Mouse (Mus musculus) neural tube, embryonic 14.5 days (tissue): ENCODE data around the gene Krt73. TPM values are rescaled to one million over a fixed set of nuclear protein-coding genes. Genes with fewer than 3 reads are reported as not detected.

Source experiments
- ATAC-seq: fragments of 200-750 bp; cut with Nextera tagmentation; 2 replicates; pipeline ENCODE4 v1.8.0; 2017; ENCODE audit warnings: low read depth, mild to moderate bottlenecking, moderate TSS enrichment, moderate library complexity
- H3K27ac ChIP-seq: fragments of 300-500 bp; sonication (generic); 2 replicates; pipeline ENCODE4 v1.5.1; 2014; ENCODE audit warnings: low read depth, mild to moderate bottlenecking, control low read depth, low read length, moderate library complexity, mixed read lengths
- H3K27me3 ChIP-seq: fragments of 300-500 bp; sonication (generic); 2 replicates; pipeline ENCODE4 v1.6.1; 2014; ENCODE audit warnings: low read length; ENCODE audit not compliant: control insufficient read depth, insufficient read depth
- H3K36me3 ChIP-seq: fragments of 300-500 bp; sonication (generic); 2 replicates; pipeline ENCODE4 v1.6.1; 2014; ENCODE audit warnings: low read length, mixed read lengths; ENCODE audit not compliant: control insufficient read depth, insufficient read depth
- H3K4me1 ChIP-seq: fragments of 300-500 bp; sonication (generic); 2 replicates; pipeline ENCODE4 v1.6.1; 2014; ENCODE audit warnings: low read length; ENCODE audit not compliant: control insufficient read depth, insufficient read depth
- H3K4me2 ChIP-seq: fragments of 300-500 bp; sonication (generic); 2 replicates; pipeline ENCODE4 v1.6.1; 2014; ENCODE audit warnings: mild to moderate bottlenecking, low read depth, low read length, control low read depth
- H3K4me3 ChIP-seq: fragments of 300-500 bp; sonication (generic); 2 replicates; pipeline ENCODE4 v1.5.1; 2014; ENCODE audit warnings: low read depth, low read length, control low read depth, mixed read lengths
- H3K9ac ChIP-seq: fragments of 300-500 bp; sonication (generic); replicated peaks from 2 replicates; pipeline ENCODE4 v1.6.1; 2014; ENCODE audit warnings: low read depth, mild to moderate bottlenecking, control low read depth, low read length, mixed read lengths
- H3K9me3 ChIP-seq: fragments of 300-500 bp; sonication (generic); 2 replicates; pipeline ENCODE4 v1.6.1; 2016; ENCODE audit warnings: low read length; ENCODE audit not compliant: control insufficient read depth
- WGBS: fragments of 180-500 bp; shearing (Covaris S2); extraction: QIAGEN DNeasy Blood & Tissue Kit; methylation state at CpG from one replicate; pipeline ENCODE4 v1.1.7; 2014; 5-methylcytosine and 5-hydroxymethylcytosine counted together
- polyA plus RNA-seq: library from polyadenylated mRNA; unstranded; fragments of >200 nt; fragmentation: Nextera tagmentation; extraction: Ambion mirVana; gene quantifications from 2 replicates; pipeline ENCODE4 v1.2.1, GENCODE M21; 2014

Krt73 gene
- polyA plus RNA-seq, 1 experiment from 2014 or later: 0.36 TPM

DNA sequence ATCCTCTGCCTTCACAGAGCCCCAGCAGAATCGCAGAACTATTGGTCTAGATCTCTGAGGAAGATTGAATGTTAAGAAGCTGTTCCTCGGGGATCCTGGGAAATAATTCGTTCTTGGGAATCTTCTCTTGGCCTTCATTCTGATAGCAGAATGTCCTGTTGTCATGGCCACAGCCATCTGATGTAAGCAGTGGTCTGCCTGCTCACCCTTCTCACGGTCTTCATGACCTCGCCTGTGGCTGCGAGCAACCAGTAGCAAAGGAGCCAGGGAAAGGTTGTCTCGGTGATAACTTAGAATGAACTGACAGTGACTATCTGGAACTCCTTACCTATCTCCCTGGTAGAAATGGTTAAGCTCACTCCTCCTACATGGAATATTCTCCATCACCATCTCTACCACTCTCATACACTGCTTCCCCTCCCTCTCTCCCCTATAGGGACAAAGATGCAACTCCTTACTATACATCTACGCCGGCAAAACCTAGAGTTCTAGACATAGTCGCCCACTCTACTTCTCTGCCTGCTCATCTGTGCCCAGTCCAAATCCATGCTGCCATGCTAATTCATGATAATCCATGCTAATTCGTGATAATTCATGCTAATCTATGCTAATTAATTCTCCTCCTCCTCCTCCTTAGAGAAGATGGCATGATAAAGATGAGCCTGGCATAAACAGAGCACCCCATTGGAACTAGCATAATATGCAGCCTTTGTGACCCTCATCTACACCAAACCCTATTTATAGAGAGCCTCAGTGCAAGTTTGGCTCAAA lies 1.1 kb upstream of the Krt73 start:
- no peaks in the 10 kb centered on the region for H3K27me3 ChIP-seq
- H3K9me3 ChIP-seq: no peaks in the 10 kb centered on the region
- 65% methylated on average over 11 of the region's 11 CpGs for WGBS
- ATAC-seq: no peak
- no peak overlapping the region for H3K4me2 ChIP-seq
- no peak overlapping the region for H3K4me3 ChIP-seq
- H3K4me1 ChIP-seq: peaks cover 6% of the 10 kb centered on the region; the same call in 1 of the 2 replicates
- H3K36me3 ChIP-seq: no peaks in the 10 kb centered on the region
- no peak overlapping the region for H3K9ac ChIP-seq
- H3K27ac ChIP-seq: no peak overlapping the region

- no peak overlapping the region for H3K4me3 ChIP-seq
- H3K27ac ChIP-seq: no peak overlapping the region
- H3K4me1 ChIP-seq: no peaks in the 10 kb centered on the region
- H3K4me2 ChIP-seq: no peak overlapping the region
- H3K9ac ChIP-seq: no peak overlapping the region
- no peaks in the 10 kb centered on the region for H3K9me3 ChIP-seq
- no peaks in the 10 kb centered on the region for H3K36me3 ChIP-seq
- no peak for ATAC-seq
- WGBS: 31% methylated on average over 3 of the region's 3 CpGs
- H3K27me3 ChIP-seq: no peaks in the 10 kb centered on the region
These were observed 11.3 kb downstream of the Krt73 start for GRCm38 (mm10) chr15:101790867-101791266.

DNA sequence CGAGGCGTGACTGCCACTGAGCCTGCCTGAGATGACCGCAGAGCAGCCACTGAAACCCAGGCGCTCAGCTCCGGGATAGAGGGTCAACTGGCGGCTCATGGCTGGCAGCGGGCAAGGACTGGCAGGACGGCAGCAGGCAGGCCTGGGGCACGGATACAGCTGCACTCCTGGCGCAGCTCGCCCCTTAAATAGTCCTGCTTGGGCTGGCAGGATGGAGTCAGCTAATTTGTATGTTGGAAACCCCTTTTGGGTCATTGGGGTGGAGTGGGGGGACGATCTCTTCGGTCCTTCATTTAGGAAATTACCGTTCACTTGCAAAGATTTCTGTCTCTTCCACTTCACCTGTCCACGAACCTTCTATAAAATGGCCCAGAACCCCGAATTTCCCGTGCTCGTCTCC lies 15.8 kb downstream of the Krt73 start, which contains the start of gene Krt72:
Gene Krt72 (minus strand): TSS at position 101 of the 400 bp plus-strand sequence.
- Histone ChIP-seq H3K9me3 (no peaks in the 10 kb centered on the region), H3K4me1 (no peaks in the 10 kb centered on the region), H3K4me3 (no peak within 1 kb of the TSS), H3K9ac (no peak within 1 kb of the TSS), H3K27me3 (no peaks in the 10 kb centered on the region), H3K27ac (no peak within 1 kb of the TSS), H3K4me2 (no peak within 1 kb of the TSS), H3K36me3 (no peaks in the 10 kb centered on the region)
- 89% methylated on average over 18 of the region's 18 CpGs for WGBS
- ATAC-seq: no peak

DNA sequence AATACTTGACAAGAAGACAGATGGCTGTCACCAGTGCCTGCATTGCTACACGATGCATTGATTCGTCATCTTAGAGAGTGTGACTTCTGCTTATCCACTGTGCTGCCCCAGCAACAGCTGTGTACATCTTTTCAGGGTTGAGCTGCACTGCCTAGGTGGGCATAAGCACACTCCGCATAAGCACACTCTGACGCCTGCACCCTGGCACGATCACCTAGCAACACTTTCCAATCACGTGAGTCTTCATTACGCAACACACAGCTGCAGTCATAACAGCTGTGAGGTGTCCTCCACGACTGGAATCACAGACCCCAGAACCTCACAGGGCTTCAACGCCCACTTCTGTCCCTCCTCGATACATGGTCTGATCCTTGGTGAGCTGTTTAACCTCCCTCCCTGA lies 28.7 kb downstream of the Krt73 start:
- Histone ChIP-seq H3K27me3 (no peaks in the 10 kb centered on the region), H3K9ac (no peak overlapping the region)
- WGBS: 82% methylated on average over 10 of the region's 10 CpGs

DNA sequence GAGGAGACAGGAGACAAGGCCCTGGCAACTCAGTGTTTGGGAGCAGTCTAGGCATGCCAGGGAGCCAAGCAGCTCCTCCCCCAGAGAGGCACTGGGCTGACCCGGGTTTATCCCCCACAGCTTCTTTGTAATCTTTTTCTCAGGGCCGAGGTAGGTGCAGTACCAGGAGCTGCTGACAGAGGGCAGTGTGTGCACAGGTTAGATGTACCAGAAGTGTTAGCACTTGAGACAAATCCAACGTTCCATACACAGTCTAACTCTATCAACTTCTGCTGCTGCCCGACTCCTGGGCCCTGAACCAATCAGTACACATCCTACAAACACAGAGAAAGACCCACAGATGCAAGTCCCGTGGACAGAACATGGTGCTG lies 29.4 kb downstream of the Krt73 start:
- 12% methylated on average over 5 of the region's 5 CpGs for WGBS

More for the DNA sequence above, 28.7 kb downstream of the Krt73 start:
- no peaks in the 10 kb centered on the region for H3K9me3 ChIP-seq
- H3K27ac ChIP-seq: no peak overlapping the region
- H3K36me3 ChIP-seq: no peaks in the 10 kb centered on the region
- H3K4me1 ChIP-seq: no peaks in the 10 kb centered on the region
- ATAC-seq: no peak
- H3K4me2 ChIP-seq: no peak overlapping the region
- no peak overlapping the region for H3K4me3 ChIP-seq

DNA sequence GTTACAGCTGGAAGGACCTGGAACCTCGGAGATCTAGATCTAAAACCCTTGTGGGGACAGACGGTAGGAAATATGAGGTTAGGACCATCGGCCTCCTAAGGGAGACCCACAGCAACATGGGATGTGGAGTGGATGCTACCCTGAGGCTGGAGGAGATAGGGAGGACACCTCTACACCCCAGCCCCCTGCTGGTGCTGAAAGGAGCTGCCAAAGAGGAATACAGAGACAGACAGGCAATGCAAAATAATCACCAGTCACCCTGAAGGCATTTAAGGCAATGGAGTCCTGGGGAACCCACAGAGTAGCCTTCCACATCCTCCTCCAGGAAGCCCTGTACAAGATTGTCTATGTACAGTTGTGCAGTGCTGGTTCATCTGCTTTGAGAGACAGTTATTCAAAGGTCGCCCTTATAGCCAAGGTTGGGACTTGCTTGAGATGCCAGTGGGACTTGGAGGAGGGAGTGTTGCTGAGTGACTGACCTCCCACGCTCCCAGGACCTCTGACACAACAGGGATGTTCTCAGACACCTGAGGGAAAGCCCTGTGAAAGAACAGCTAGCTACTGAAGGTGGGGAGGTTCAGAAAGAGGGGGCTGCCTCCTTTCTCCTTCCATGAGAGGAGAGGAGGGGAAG lies 30.0 kb downstream of the Krt73 start:
- H3K4me3 ChIP-seq: no peak overlapping the region
- no peak overlapping the region for H3K4me2 ChIP-seq
- ATAC-seq: no peak
- H3K27ac ChIP-seq: no peak overlapping the region
- H3K9me3 ChIP-seq: no peaks in the 10 kb centered on the region
- H3K27me3 ChIP-seq: no peaks in the 10 kb centered on the region
- no peak overlapping the region for H3K9ac ChIP-seq
- no peaks in the 10 kb centered on the region for H3K36me3 ChIP-seq
- 74% methylated on average over 5 of the region's 5 CpGs for WGBS
- H3K4me1 ChIP-seq: no peaks in the 10 kb centered on the region

More for the DNA sequence above, 29.4 kb downstream of the Krt73 start:
- H3K9me3 ChIP-seq: no peaks in the 10 kb centered on the region
- no peaks in the 10 kb centered on the region for H3K4me1 ChIP-seq
- no peaks in the 10 kb centered on the region for H3K36me3 ChIP-seq
- peak; percentile 79; the same call in 1 of the 2 replicates for ATAC-seq
- H3K27ac ChIP-seq: no peak overlapping the region
- H3K4me2 ChIP-seq: no peak overlapping the region
- H3K27me3 ChIP-seq: no peaks in the 10 kb centered on the region
- no peak overlapping the region for H3K4me3 ChIP-seq
- H3K9ac ChIP-seq: no peak overlapping the region

- H3K36me3 ChIP-seq: no peaks in the 10 kb centered on the region
- WGBS: 66% methylated on average over 8 of the region's 8 CpGs
- no peaks in the 10 kb centered on the region for H3K9me3 ChIP-seq
- no peak overlapping the region for H3K9ac ChIP-seq
- no peak overlapping the region for H3K4me2 ChIP-seq
- H3K4me1 ChIP-seq: no peaks in the 10 kb centered on the region
- no peak overlapping the region for H3K27ac ChIP-seq
- ATAC-seq: no peak
- H3K27me3 ChIP-seq: no peaks in the 10 kb centered on the region
- no peak overlapping the region for H3K4me3 ChIP-seq
These were observed 31.9 kb downstream of the Krt73 start for GRCm38 (mm10) chr15:101770226-101770625.

Other genes with a start within 250 kb of the Krt73 start
- gene Krt90, start 239.4 kb downstream of the Krt73 start, polyA plus RNA-seq: 0.13 TPM in 2 replicates
- gene Krt75, start 228.4 kb downstream of the Krt73 start, polyA plus RNA-seq: 0.08 TPM in 1 of 2 replicates, not detected in the other
- not detected in 2 replicates for gene Gm5414, start 174.2 kb downstream of the Krt73 start, polyA plus RNA-seq
- gene Gm5478, start 155.0 kb downstream of the Krt73 start, polyA plus RNA-seq: not detected in 2 replicates
- not detected in 2 replicates for gene Krt6b, start 122.1 kb downstream of the Krt73 start, polyA plus RNA-seq
- gene Krt6a, start 108.0 kb downstream of the Krt73 start, polyA plus RNA-seq: not detected in 2 replicates
- gene Krt5, start 89.4 kb downstream of the Krt73 start, polyA plus RNA-seq: not detected in 2 replicates
- 0.27 and 0.48 TPM in 2 replicates for gene Krt71, start 59.2 kb downstream of the Krt73 start, polyA plus RNA-seq
- gene Krt72, start 15.9 kb downstream of the Krt73 start, polyA plus RNA-seq: not detected in 2 replicates
- not detected in 2 replicates for gene Krt2, start 15.8 kb upstream of the Krt73 start, polyA plus RNA-seq
- 8.3 and 12.3 TPM in 2 replicates for gene Krt1, start 48.4 kb upstream of the Krt73 start, polyA plus RNA-seq
- gene Krt77, start 67.4 kb upstream of the Krt73 start, polyA plus RNA-seq: 0.24 and 0.44 TPM in 2 replicates
- gene Krt76, start 90.6 kb upstream of the Krt73 start, polyA plus RNA-seq: not detected in 2 replicates
- 0.09 and 0.12 TPM in 2 replicates for gene Krt4, start 122.4 kb upstream of the Krt73 start, polyA plus RNA-seq
- 0.24 TPM in 2 replicates for gene Krt79, start 138.0 kb upstream of the Krt73 start, polyA plus RNA-seq
- 0.08 TPM in 1 of 2 replicates, not detected in the other for gene Krt78, start 151.9 kb upstream of the Krt73 start, polyA plus RNA-seq
- 0.49 and 1.4 TPM in 2 replicates for gene Krt8, start 202.1 kb upstream of the Krt73 start, polyA plus RNA-seq
- gene Krt18, start 225.8 kb upstream of the Krt73 start, polyA plus RNA-seq: 0.61 and 0.75 TPM in 2 replicates